Mouse (Mus musculus) spleen, adult 2 months (tissue): ENCODE data around the gene Auts2. TPM values are rescaled to one million over a fixed set of nuclear protein-coding genes. Genes with fewer than 3 reads are reported as not detected.

Experiments
- DNase-seq, 2 experiments: peaks; one replicate each; pipeline versions ENCODE4 v3.0.0 to v3.0.0-alpha.2; 2012 to 2021; ENCODE audit warnings: low spot score in 2 of 2, low read depth in 1 of 2
- H3K27ac ChIP-seq: fragments of 200-500 bp; 2 replicates; pipeline ENCODE4 v1.5.1; 2012; ENCODE audit warnings: low read length, inconsistent platforms; ENCODE audit not compliant: insufficient read depth
- H3K27me3 ChIP-seq: fragments of 200-500 bp; 2 replicates; pipeline ENCODE4 v1.6.1; 2012; ENCODE audit warnings: mild to moderate bottlenecking, moderate library complexity, low read length, inconsistent platforms; ENCODE audit not compliant: control insufficient read depth, insufficient read depth
- H3K36me3 ChIP-seq: fragments of 200-500 bp; 2 replicates; pipeline ENCODE4 v1.6.1; 2012; ENCODE audit warnings: mild to moderate bottlenecking, low read length, inconsistent platforms; ENCODE audit not compliant: control insufficient read depth, insufficient read depth
- H3K4me1 ChIP-seq: fragments of 200-500 bp; 2 replicates; pipeline ENCODE4 v1.6.1; 2011; ENCODE audit warnings: inconsistent platforms; ENCODE audit not compliant: control insufficient read depth, insufficient read depth, insufficient read length
- H3K4me3 ChIP-seq: fragments of 200-500 bp; 2 replicates; pipeline ENCODE4 v1.5.1; 2011; ENCODE audit warnings: mild to moderate bottlenecking, inconsistent platforms; ENCODE audit not compliant: insufficient read depth, insufficient read length; ENCODE audit errors: extremely low read depth
- CTCF ChIP-seq: fragments of 200-500 bp; IDR thresholded peaks from 2 replicates; pipeline ENCODE4 v1.5.1; 2011; ENCODE audit warnings: mild to moderate bottlenecking, inconsistent platforms; ENCODE audit not compliant: insufficient read depth, insufficient read length, insufficient replicate concordance; ENCODE audit errors: extremely low read depth
- POLR2A ChIP-seq: fragments of 200-500 bp; IDR thresholded peaks from 2 replicates; pipeline ENCODE4 v1.6.1; 2011; ENCODE audit warnings: low read depth, low read length, inconsistent platforms
- WGBS: fragments of 180-500 bp; shearing (Covaris S2); methylation state at CpG from one replicate; pipeline ENCODE4 v1.1.7; 2018; 5-methylcytosine and 5-hydroxymethylcytosine counted together
- polyA plus RNA-seq: library from polyadenylated mRNA; depleted of rRNA; stranded (reverse); fragments of >200 nt; gene quantifications from 2 replicates; pipeline ENCODE4 v1.2.3, GENCODE M21; 2012

The Auts2 gene
- polyA plus RNA-seq, 1 experiment, result 1.3 TPM

- no peaks in the 10 kb centered on the region for H3K36me3 ChIP-seq
- 77% methylated on average over 5 of the region's 5 CpGs for WGBS
- no peak for TF ChIP-seq POLR2A
- no peak for TF ChIP-seq CTCF
- no peaks in the 10 kb centered on the region for H3K4me1 ChIP-seq
- no peak overlapping the region for H3K27ac ChIP-seq
- H3K4me3 ChIP-seq, result no peak overlapping the region
- DNase-seq, result no peak
- H3K27me3 ChIP-seq, result no peaks in the 10 kb centered on the region
These were observed 968.0 kb downstream of the Auts2 start for GRCm38 (mm10) chr5:131575086-131575514.

GRCm38 (mm10) chr5:131574469-131575085, 968.6 kb downstream of the Auts2 start:
- 93% methylated on average over 16 of the region's 16 CpGs for WGBS
- no peak for DNase-seq
- TF ChIP-seq POLR2A, result no peak
- TF ChIP-seq CTCF, result no peak
- no peaks in the 10 kb centered on the region for H3K36me3 ChIP-seq
- no peak overlapping the region for H3K27ac ChIP-seq
- H3K4me3 ChIP-seq, result no peak overlapping the region
- no peaks in the 10 kb centered on the region for H3K4me1 ChIP-seq
- no peaks in the 10 kb centered on the region for H3K27me3 ChIP-seq

- DNase-seq, result no peak
- WGBS, result 94% methylated on average over 18 of the region's 18 CpGs
These were observed 969.6 kb downstream of the Auts2 start for GRCm38 (mm10) chr5:131573296-131574177.

GRCm38 (mm10) chr5:131566032-131566431, 977.1 kb downstream of the Auts2 start:
- no peak for TF ChIP-seq CTCF
- TF ChIP-seq POLR2A, result no peak
- WGBS, result 79% methylated on average over 6 of the region's 6 CpGs

More at GRCm38 (mm10) chr5:131573296-131574177, 969.6 kb downstream of the Auts2 start:
- no peaks in the 10 kb centered on the region for H3K27me3 ChIP-seq
- no peak overlapping the region for H3K27ac ChIP-seq
- no peaks in the 10 kb centered on the region for H3K4me1 ChIP-seq
- H3K36me3 ChIP-seq, result no peaks in the 10 kb centered on the region
- no peak overlapping the region for H3K4me3 ChIP-seq
- TF ChIP-seq POLR2A, result no peak
- TF ChIP-seq CTCF, result no peak

GRCm38 (mm10) chr5:131563630-131564252, 979.4 kb downstream of the Auts2 start:
- DNase-seq, result no peak
- no peaks in the 10 kb centered on the region for H3K4me1 ChIP-seq
- no peak for TF ChIP-seq CTCF
- no peak for TF ChIP-seq POLR2A
- no peaks in the 10 kb centered on the region for H3K27me3 ChIP-seq
- H3K36me3 ChIP-seq, result no peaks in the 10 kb centered on the region
- no peak overlapping the region for H3K4me3 ChIP-seq
- H3K27ac ChIP-seq, result no peak overlapping the region
- WGBS, result 84% methylated on average over 5 of the region's 5 CpGs

More at GRCm38 (mm10) chr5:131566032-131566431, 977.1 kb downstream of the Auts2 start:
- no peak for DNase-seq
- no peak overlapping the region for H3K27ac ChIP-seq
- H3K36me3 ChIP-seq, result no peaks in the 10 kb centered on the region
- H3K4me3 ChIP-seq, result no peak overlapping the region
- H3K27me3 ChIP-seq, result no peaks in the 10 kb centered on the region
- no peaks in the 10 kb centered on the region for H3K4me1 ChIP-seq

GRCm38 (mm10) chr5:131560773-131561560, 982.2 kb downstream of the Auts2 start:
- no peak for DNase-seq
- H3K27me3 ChIP-seq, result no peaks in the 10 kb centered on the region

More at GRCm38 (mm10) chr5:131560773-131561560, 982.2 kb downstream of the Auts2 start:
- no peak for TF ChIP-seq CTCF
- no peak for TF ChIP-seq POLR2A
- no peaks in the 10 kb centered on the region for H3K4me1 ChIP-seq
- H3K27ac ChIP-seq, result no peak overlapping the region
- 89% methylated on average over 5 of the region's 5 CpGs for WGBS
- no peak overlapping the region for H3K4me3 ChIP-seq
- no peaks in the 10 kb centered on the region for H3K36me3 ChIP-seq
